Mouse (Mus musculus) cerebellum, adult 2 months (tissue): ENCODE measurements around the gene Rxfp4.

Experiments
- CTCF ChIP-seq: fragments of 200-500 bp; IDR thresholded peaks from 2 replicates; pipeline ENCODE4 v1.5.1; 2011; ENCODE audit warnings: low read depth, mild to moderate bottlenecking, control low read depth, low read length, moderate library complexity, borderline replicate concordance; ENCODE audit not compliant: insufficient read depth
- POLR2A ChIP-seq: fragments of 200-500 bp; IDR thresholded peaks from 2 replicates; pipeline ENCODE4 v1.6.1; 2011; ENCODE audit warnings: low read length, control low read depth, borderline replicate concordance; ENCODE audit not compliant: insufficient read depth

DNA sequence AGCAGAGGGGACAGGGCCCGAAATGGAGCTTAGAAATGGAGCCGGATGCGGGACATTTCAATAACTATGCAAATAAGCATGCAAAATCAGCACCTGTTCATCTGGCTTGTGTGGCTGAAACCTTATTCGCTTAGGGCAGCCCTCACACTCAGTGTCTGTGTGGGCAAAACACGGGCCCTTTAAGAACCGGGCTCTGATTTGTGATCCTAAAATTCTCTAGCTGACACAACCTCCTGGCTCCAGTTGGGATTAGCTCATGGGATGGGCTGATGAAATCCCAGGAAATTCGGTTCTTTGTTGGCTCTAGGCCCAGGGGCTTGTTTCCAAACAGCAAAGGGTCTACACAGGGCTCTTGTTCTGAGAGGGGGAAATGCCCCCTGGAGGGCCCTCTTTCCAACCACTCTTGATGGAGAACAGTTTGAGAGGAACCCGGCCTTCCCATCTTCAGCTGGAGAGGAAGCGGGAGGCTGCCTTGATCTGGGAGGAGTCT, 37.0 kb downstream of the Rxfp4 start:
- peak; percentile 59; the same call in 1 of the 2 replicates for TF ChIP-seq POLR2A
- TF ChIP-seq CTCF, result no peak
